Mouse (Mus musculus) thymus, adult 2 months (tissue): ENCODE data around the gene Neurod2. TPM values are rescaled to one million over a fixed set of nuclear protein-coding genes. Genes with fewer than 3 reads are reported as not detected.
A peak's percentile ranks its signal among the peaks of the same experiment; 100 is the strongest.

ENCODE experiments used
- DNase-seq: peaks from one replicate; pipeline ENCODE4 v3.0.0; 2021
- H3K27ac ChIP-seq: fragments of 200-500 bp; 2 replicates; pipeline ENCODE4 v1.5.1; 2012; ENCODE audit warnings: low read length, control low read depth; ENCODE audit not compliant: control insufficient read depth, insufficient read depth
- H3K27me3 ChIP-seq: fragments of 200-500 bp; 2 replicates; pipeline ENCODE4 v1.6.1; 2012; ENCODE audit warnings: mild to moderate bottlenecking, low read length, moderate library complexity, mixed read lengths; ENCODE audit not compliant: control insufficient read depth, insufficient read depth
- H3K36me3 ChIP-seq: fragments of 200-500 bp; 2 replicates; pipeline ENCODE4 v1.6.1; 2012; ENCODE audit warnings: mild to moderate bottlenecking, low read length, moderate library complexity; ENCODE audit not compliant: control insufficient read depth, insufficient read depth
- H3K4me1 ChIP-seq: fragments of 200-500 bp; replicated peaks from 2 replicates; pipeline ENCODE4 v1.6.1; 2012; ENCODE audit warnings: low read length; ENCODE audit not compliant: control insufficient read depth, insufficient read depth
- H3K4me3 ChIP-seq: fragments of 200-500 bp; 2 replicates; pipeline ENCODE4 v1.5.1; 2012; ENCODE audit warnings: mild to moderate bottlenecking, low read length, control low read depth, moderate library complexity; ENCODE audit not compliant: control insufficient read depth, insufficient read depth
- CTCF ChIP-seq: fragments of 200-500 bp; IDR thresholded peaks from 2 replicates; pipeline ENCODE4 v1.5.1; 2012; ENCODE audit warnings: mild to moderate bottlenecking, control low read depth, low read length, moderate library complexity, borderline replicate concordance; ENCODE audit not compliant: control insufficient read depth, poor library complexity, insufficient read depth; ENCODE audit errors: extremely low read depth
- POLR2A ChIP-seq: fragments of 200-500 bp; IDR thresholded peaks from 2 replicates; pipeline ENCODE4 v1.6.1; 2012; ENCODE audit warnings: mild to moderate bottlenecking, low read length, control low read depth, moderate library complexity; ENCODE audit not compliant: control insufficient read depth, poor library complexity, insufficient read depth; ENCODE audit errors: extremely low read depth
- WGBS: fragments of 180-500 bp; shearing (Covaris S2); methylation state at CpG from one replicate; pipeline ENCODE4 v1.1.7; 2018; 5-methylcytosine and 5-hydroxymethylcytosine counted together
- polyA plus RNA-seq: library from polyadenylated mRNA; depleted of rRNA; stranded (reverse); fragments of >200 nt; gene quantifications from 2 replicates; pipeline ENCODE4 v1.2.3, GENCODE M21; 2012

Gene Neurod2
- polyA plus RNA-seq, 1 experiment = 0.12 TPM

DNA sequence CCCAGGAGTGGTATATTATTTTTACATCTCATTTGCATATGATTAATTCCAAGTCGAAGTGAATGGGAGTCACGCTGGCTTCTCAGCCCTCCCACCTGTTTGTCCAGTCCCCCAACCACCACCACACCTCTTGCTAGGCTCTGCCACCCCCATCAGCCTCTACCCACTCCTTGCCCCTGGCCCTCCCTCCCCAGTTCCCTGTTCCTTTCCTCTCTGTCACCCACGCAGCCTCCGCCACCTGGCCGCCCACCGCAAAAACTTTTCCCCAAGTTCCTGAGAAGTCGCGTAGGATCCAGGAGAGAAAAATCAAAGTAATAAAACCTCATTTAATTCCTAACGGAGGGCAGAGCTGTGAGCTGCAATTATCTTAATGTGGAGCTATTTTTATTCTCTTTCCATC is 16.7 kb upstream of the Neurod2 start:
- Histone ChIP-seq H3K4me1 (peaks cover 9% of the 10 kb centered on the region), H3K27ac (no peak overlapping the region), H3K36me3 (no peaks in the 10 kb centered on the region), H3K27me3 (peaks cover 4% of the 10 kb centered on the region; the same call in 1 of the 2 replicates), H3K4me3 (no peak overlapping the region)
- 11% methylated on average over 9 of the region's 9 CpGs for WGBS
- no peak for TF ChIP-seq CTCF
- no peak for TF ChIP-seq POLR2A
- DNase-seq = no peak

DNA sequence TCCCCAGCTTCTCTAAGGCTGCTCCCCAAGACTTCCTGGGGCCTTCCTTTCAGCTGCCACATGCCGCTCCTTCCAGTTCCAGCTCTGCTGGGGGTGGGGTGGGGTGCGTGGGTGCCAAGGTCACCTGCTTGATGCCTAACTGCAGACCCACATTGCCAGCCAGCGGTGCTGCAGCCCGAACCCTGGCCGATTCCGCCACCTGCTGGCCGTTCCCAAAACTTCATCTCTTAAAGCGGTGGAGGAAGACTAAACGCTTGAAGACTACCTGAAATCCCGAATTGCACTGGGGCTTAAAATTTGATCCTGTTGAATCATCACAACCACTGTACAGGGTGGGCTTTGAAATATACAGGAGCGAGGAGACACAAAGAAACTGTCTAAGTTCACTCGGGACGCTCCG is 15.8 kb upstream of the Neurod2 start:
- peak; percentile 85 for DNase-seq
- 2% methylated on average over 14 of the region's 14 CpGs for WGBS
- no peak overlapping the region for H3K27ac ChIP-seq
- no peak overlapping the region for H3K4me3 ChIP-seq
- peaks cover 9% of the 10 kb centered on the region for H3K4me1 ChIP-seq
- peaks cover 4% of the 10 kb centered on the region; the same call in 1 of the 2 replicates for H3K27me3 ChIP-seq
- H3K36me3 ChIP-seq = no peaks in the 10 kb centered on the region
- TF ChIP-seq POLR2A = no peak
- TF ChIP-seq CTCF = peak; percentile 92

DNA sequence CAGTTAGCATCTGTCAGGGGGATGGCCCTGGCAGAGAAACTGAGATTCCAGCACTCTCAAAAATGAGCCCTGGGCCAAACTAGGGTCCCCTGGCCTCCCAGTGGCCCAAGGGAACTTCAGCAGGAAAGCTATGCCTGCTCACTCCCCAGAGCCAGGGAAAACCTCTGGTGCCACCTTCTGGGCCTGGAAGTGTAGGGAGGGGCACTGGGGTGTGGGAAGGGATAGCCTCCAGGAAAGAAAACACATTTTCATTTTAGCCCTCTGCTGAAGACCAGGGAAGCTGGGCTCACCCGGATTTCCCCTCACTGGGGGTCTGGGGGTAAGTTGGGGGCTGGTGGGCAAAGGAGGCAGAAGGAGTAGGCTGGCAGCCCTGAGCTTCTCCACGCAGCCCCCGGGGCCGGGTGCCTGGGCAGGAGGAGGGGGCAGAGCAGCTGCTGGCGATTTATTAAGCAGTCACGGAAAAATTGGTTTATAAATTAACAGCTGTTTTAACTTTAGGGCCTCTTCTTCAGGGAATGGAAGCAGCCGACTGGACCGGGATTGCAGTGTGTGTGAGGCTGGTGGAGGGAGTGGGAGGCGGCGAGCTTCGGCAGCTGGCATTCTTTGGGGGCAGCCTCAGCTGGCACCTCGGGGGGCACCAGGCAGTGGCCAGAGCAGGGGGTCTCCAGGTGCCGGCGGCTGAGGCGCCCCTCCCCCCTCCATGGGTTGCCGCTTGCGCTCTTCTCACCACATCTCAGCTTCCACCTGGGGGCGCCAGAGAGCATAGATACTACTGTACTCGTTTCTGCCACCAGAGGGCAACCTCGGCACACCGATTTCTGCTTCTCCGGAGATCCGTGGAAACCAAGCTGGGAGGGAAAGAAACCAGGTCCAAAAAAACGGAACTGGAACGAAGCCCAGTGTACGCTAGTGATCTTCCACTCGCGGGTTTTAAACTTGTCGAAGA is 12.8 kb upstream of the Neurod2 start:
- peaks cover 2% of the 10 kb centered on the region for H3K4me1 ChIP-seq
- 4% methylated on average over 29 of the region's 29 CpGs for WGBS
- peaks cover 16% of the 10 kb centered on the region; the same call in 1 of the 2 replicates for H3K27me3 ChIP-seq
- peak; percentile 89 for DNase-seq
- no peak overlapping the region for H3K4me3 ChIP-seq
- TF ChIP-seq CTCF (peak; percentile 99), POLR2A (no peak)
- H3K36me3 ChIP-seq = no peaks in the 10 kb centered on the region
- H3K27ac ChIP-seq = no peak overlapping the region

DNA sequence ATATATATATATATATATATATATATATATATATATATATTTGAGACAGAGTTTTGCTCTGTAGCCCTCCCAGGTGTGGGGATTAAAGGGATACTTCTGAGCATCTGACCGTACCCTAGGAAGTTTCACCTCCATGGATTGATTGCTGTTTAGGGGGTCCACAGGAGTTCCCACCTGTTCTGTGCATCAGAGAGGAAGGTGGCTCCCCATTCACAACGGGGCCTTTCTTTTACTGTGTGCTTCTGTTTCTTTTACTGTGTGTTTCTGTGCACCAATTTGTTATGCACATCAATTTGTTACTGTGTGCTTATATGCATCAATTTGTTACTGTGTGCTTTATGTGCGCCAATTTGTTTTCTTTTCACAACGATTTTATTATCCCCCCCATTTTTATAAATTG is 11.7 kb upstream of the Neurod2 start:
- Histone ChIP-seq H3K4me3 (no peak overlapping the region), H3K36me3 (no peaks in the 10 kb centered on the region), H3K27me3 (peaks cover 19% of the 10 kb centered on the region; the same call in 1 of the 2 replicates), H3K27ac (no peak overlapping the region), H3K4me1 (peaks cover 6% of the 10 kb centered on the region)
- no peak for DNase-seq
- TF ChIP-seq CTCF (no peak), POLR2A (no peak)
- WGBS = 69% methylated on average over 4 of the region's 4 CpGs

DNA sequence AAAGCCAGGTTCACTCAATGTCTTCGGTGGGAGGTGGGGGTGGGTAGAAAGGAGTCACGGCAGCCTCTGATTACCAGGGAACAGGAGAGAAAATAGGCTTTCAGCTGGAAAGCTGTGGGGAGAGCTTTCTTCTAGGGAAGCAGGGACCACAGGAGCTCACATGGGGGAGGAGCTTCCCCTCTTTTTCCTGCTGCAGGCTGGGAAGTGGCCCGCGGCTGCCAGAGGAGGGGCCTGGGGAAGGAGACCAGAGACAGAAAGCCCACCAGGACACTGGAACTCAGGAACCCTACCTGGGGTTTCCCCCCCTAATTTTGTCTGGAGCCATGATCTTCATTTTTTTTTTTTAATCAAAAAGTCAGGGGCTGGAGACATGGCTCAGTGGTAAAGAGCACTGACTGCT is 11.1 kb upstream of the Neurod2 start:
- peaks cover 6% of the 10 kb centered on the region for H3K4me1 ChIP-seq
- WGBS = 18% methylated on average over 4 of the region's 4 CpGs
- H3K27ac ChIP-seq = no peak overlapping the region
- DNase-seq = no peak
- peaks cover 23% of the 10 kb centered on the region; the same call in 1 of the 2 replicates for H3K27me3 ChIP-seq
- H3K36me3 ChIP-seq = no peaks in the 10 kb centered on the region
- no peak overlapping the region for H3K4me3 ChIP-seq
- TF ChIP-seq CTCF (no peak), POLR2A (no peak)

DNA sequence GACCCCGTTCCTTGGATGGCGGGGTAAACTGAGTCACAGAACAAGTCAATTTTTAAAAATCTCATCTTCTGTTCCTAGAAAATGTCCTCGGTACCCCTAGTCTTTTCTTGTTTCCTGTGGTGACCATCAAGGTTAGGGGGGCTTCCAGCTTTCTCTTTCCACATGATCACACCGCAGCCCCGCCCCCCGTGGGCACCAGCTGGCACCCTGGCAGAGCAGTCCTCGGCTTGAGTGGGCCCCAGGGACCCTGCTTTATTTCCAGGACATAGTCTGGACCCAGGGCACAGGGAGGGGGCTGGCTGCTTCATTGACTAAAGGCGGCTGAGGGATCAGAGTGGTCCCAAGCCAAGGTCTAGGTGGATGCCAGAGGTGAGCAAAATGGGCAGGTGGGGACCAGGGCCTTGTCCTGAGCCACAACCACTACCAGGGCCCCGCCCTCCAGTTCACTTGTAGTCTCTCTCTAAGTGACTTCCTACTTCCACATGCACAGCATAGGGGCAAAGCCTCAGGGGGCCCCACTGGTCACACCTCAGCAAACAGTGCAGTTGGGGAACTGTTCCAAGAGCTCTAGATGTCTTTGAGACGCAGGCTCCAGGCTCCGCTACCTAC is 10.3 kb upstream of the Neurod2 start:
- no peak for DNase-seq
- Histone ChIP-seq H3K4me1 (peaks cover 6% of the 10 kb centered on the region), H3K27ac (no peak overlapping the region), H3K27me3 (peaks cover 29% of the 10 kb centered on the region), H3K36me3 (no peaks in the 10 kb centered on the region), H3K4me3 (no peak overlapping the region)
- 21% methylated on average over 11 of the region's 11 CpGs for WGBS
- no peak for TF ChIP-seq CTCF
- TF ChIP-seq POLR2A = no peak

DNA sequence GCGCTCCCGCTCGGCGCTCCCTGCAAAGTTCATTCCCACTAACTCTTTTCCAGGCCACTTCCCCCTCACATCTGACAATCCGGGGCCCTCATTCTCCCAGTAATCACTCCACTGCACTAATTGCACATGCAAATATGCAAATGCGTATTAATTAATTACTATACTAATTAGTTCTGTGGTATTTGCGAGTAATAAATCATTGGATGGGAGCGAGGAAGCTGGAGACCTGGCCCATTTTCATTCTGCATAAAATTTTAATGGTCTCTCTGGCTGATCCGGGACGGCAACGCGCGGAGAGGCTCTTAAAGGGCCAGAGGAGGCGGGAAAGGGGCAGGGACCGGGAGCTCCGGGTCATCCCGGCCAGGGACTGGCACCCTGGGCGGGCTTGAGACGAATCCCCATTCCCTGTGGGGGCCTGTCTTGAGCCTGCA is 9.6 kb upstream of the Neurod2 start:
- Histone ChIP-seq H3K4me1 (peaks cover 11% of the 10 kb centered on the region), H3K27ac (no peak overlapping the region), H3K36me3 (no peaks in the 10 kb centered on the region), H3K4me3 (no peak overlapping the region), H3K27me3 (peaks cover 36% of the 10 kb centered on the region)
- TF ChIP-seq CTCF (no peak), POLR2A (no peak)
- DNase-seq = no peak
- WGBS = 5% methylated on average over 19 of the region's 19 CpGs
